In genomic region chr6:89348363-89348762, GRCm38 (mm10) we compare ENCODE assay signal across 11 mouse cellular contexts. TPM values are rescaled to one million over a fixed set of nuclear protein-coding genes. Genes with fewer than 3 reads are reported as not detected.
A peak's percentile ranks its signal among the peaks of the same experiment; 100 is the strongest.
DNase-seq lines count a peak whose midpoint lies in the region; ATAC-seq lines count a peak whose summit lies in the region.
"Had no signal": no experiment of that assay in that cellular context is flagged by ENCODE, and none has a peak within 500 bp of the region (broad histone marks: within the 10 kb centered on the region; RNA-seq: fewer than 3 reads in every experiment).

No protein-coding gene starts in this region.

- no peaks in the 10 kb centered on the region for H3K27me3 ChIP-seq in intestine, embryonic 16.5 days (replicated peaks; ENCODE audit: control insufficient read depth, insufficient read depth, low read length)
- H3K27me3 ChIP-seq: neural tube, embryonic 12.5 days had no signal

- H3K4me3 ChIP-seq in intestine, embryonic 16.5 days (ENCODE audit: low read length) = no peak overlapping the region
- H3K4me3 ChIP-seq: neural tube, embryonic 12.5 days had no signal

- intact Hi-C loops in left cerebral cortex, postnatal 25 days (cut with DNase I) = no loop called here

- ATAC-seq in intestine, embryonic 16.5 days = no peak
- ATAC-seq: forebrain, embryonic 14.5 days had no signal

- H3K36me3 ChIP-seq in intestine, embryonic 16.5 days (ENCODE audit: control insufficient read depth, insufficient read depth, low read length) = peaks cover 16% of the 10 kb centered on the region; the same call in 1 of the 2 replicates

- peaks cover 43% of the 10 kb centered on the region for H3K4me1 ChIP-seq in intestine, embryonic 16.5 days (ENCODE audit: control insufficient read depth, insufficient read depth, low read length)

- no peaks in the 10 kb centered on the region for H3K9me3 ChIP-seq in intestine, embryonic 16.5 days (ENCODE audit: control insufficient read depth, low read length)
- H3K9me3 ChIP-seq: neural tube, embryonic 12.5 days had no signal

- no peak overlapping the region for H3K27ac ChIP-seq in intestine, embryonic 16.5 days (ENCODE audit: low read length)
- H3K27ac ChIP-seq: neural tube, embryonic 12.5 days had no signal

- peak; percentile 60 for DNase-seq in layer of hippocampus, adult 11-12 months (ENCODE audit: low spot score)
- DNase-seq in layer of hippocampus, adult 9-10 months (ENCODE audit: low spot score) = no peak
- peak; percentile 65 for DNase-seq in MN1 (ENCODE audit: low spot score)
- peak; percentile 75 to 83 for DNase-seq in cerebellum, adult 18-20 months
- DNase-seq in gastrocnemius, postnatal 25 days = peak; percentile 53
- DNase-seq in left cerebral cortex, postnatal 25 days (ENCODE audit: low spot score in 2 of 2) = no peak
- no peak for DNase-seq in thymus, postnatal 0 days (ENCODE audit: low spot score)
- DNase-seq: kidney, postnatal 10 days had no signal

- WGBS in intestine, embryonic 16.5 days = 83% methylated on average over 9 of the region's 9 CpGs

- H3K9ac ChIP-seq in intestine, embryonic 16.5 days (ENCODE audit: low read depth, low read length) = no peak overlapping the region
- H3K9ac ChIP-seq: neural tube, embryonic 12.5 days had no signal

- no peak overlapping the region for H3K4me2 ChIP-seq in intestine, embryonic 16.5 days (ENCODE audit: low read depth, low read length)
- H3K4me2 ChIP-seq: neural tube, embryonic 12.5 days had no signal

RNA-seq across cellular contexts. Expression of gene Plxna1, which starts 14.1 kb away (rescaled TPM):
- 10 to 100 TPM; 16.8 to 19.1 TPM for total RNA-seq in gastrocnemius, postnatal 25 days (2021)
- polyA plus RNA-seq in intestine, embryonic 16.5 days (2015; fragmentation: Nextera tagmentation; extraction: Ambion mirVana) = 5.4 and 6.5 TPM in 2 replicates
- total RNA-seq in left cerebral cortex, postnatal 25 days (2021) = 10 to 100 TPM; 59.4 to 74.6 TPM
- polyA plus RNA-seq in thymus, postnatal 0 days (2015; fragmentation: Nextera tagmentation; extraction: Ambion mirVana) = 9.8 and 11.1 TPM in 2 replicates

Comparison
In these comparisons a context has a peak if more than half of its experiments do, and no peak if none do; other contexts are left out.
1. DNase-seq: peak in layer of hippocampus, adult 11-12 months (single experiment), MN1 (single experiment), cerebellum, adult 18-20 months (2 of 2) and gastrocnemius, postnatal 25 days (single experiment); none in layer of hippocampus, adult 9-10 months (single experiment), left cerebral cortex, postnatal 25 days (0 of 2) and thymus, postnatal 0 days (single experiment).